Mouse (Mus musculus) T-cell, adult 66 days (primary cell): ENCODE measurements around the gene Hspg2. TPM values are rescaled to one million over a fixed set of nuclear protein-coding genes. Genes with fewer than 3 reads are reported as not detected.

Source experiments
- total RNA-seq, 2 experiments: library from RNA; stranded (reverse); gene quantifications; 3 replicates in 1 of 2; 4 replicates in 1 of 2; pipeline ENCODE4 v1.2.4; 2023

Hspg2 gene
- total RNA-seq, result under 1 TPM; 0.03 to 0.09 TPM

DNA sequence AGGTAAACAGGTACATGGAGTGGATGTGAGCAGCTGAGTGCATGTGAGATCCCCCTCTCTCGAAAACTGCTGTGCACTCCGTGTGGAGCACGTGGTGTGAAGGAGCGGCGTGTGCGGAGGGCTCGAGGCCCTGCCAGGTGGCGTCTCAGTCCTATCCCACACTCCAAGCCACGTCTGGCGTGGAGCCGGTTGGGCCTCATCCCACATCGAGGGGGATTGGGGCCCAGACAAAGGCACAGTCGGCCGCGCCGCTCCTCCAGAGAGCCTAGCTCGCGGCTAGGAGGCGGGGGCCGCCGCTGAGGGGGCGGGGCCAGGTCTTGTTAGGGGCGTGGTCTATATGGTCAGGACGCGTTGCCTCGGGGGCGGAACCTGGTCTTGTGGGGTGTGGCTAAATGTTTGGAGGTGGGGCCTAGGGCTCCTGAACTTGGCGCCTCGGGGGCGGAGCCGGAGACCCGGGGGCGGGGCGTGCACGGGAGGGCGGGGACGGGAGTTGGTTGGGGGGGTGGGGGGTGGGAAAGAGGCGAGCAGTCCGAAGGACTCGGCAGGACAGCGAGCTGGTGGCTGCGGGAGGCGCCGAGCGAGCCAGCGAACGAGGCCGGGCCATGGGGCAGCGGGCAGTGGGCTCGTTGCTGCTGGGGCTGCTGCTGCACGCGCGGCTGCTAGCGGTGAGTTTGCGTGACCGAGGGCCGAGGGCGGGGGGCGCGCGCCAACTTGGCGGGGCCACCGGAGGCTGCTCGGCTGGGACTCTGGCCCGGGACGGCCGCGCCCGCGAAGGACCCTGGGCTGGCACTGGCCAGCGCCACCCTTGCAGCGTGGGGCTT, at the start of gene Hspg2:
Gene Hspg2 (plus strand): TSS at position 510 of the 821 bp plus-strand sequence.

DNA sequence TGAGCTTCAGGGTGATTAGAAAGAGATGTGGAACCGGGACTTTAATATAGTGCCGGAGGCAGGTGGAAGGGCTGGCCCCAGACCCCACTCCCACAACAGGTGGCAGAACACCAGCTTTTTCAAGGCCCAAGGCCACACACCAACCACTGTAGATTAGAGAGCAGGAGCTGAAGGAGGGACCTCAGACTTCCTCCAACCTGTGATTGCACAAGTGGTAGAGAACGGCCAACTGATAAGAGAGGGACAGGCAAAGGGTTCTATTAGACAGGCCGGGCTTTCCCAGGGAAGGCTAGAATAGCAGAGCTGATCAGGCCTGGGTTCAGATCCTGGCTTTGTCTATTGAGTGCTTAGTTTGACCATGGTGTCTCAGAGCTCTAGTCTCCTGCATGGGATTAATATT, 38.1 kb upstream of the Hspg2 start, which contains the start of gene Cela3b:
Gene Cela3b (minus strand): TSS at position 39 of the 400 bp plus-strand sequence.

DNA sequence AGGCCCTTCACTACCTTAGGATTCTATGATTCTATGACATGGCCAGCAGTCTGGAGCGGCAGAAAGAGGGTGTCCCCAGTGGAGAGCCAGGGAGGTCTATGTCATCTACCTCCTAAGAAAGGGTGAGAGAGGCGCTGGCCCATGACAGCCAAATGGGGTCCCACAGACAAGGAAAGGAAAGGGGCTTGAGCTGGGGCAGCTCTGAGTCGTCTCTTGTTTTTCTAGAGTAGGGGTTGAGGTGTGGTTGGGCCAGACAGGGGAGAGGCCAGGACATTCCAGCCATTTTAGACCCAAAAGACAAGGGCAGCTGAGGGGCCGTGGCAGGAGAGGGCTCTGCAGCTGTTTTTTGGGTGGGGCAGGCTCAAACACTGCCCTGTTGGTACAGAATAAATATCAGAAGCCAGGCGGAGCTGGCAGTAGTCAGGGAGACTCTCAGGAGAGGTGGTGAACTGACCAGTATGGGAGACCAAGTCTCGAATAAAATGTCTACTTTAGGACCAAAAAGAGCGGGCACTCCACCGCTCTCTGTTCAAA, 15.3 kb upstream of the Hspg2 start, which contains the start of gene 1700013G24Rik:
Gene 1700013G24Rik (plus strand): TSS at position 51 of the 534 bp plus-strand sequence.

GRCm38 (mm10) chr4:137574469-137574868, 105.9 kb downstream of the Hspg2 start, which contains the start of gene Ldlrad2:
Gene Ldlrad2 (minus strand): TSS chr4:137574569.

GRCm38 (mm10) chr4:137593601-137594495, 125.3 kb downstream of the Hspg2 start, which contains the start of gene Usp48:
Gene Usp48 (plus strand): TSS chr4:137593755.

Other genes starting within 250 kb of the Hspg2 start
- gene Wnt4, start 191.3 kb upstream of the Hspg2 start, total RNA-seq, result under 1 TPM in 1 of 2 experiments, not detected in 1; 0.12 TPM
- gene Cdc42, start 111.0 kb upstream of the Hspg2 start, total RNA-seq, result 100 to 1,000 TPM; 392 to 410 TPM
- not detected for gene Cela3a, start 59.0 kb upstream of the Hspg2 start, total RNA-seq
- not detected for gene Cela3b, start 38.2 kb upstream of the Hspg2 start, total RNA-seq
- gene 1700013G24Rik, start 15.5 kb upstream of the Hspg2 start, total RNA-seq, result not detected
- gene Ldlrad2, start 105.8 kb downstream of the Hspg2 start, total RNA-seq, result not detected
- gene Usp48, start 125.0 kb downstream of the Hspg2 start, total RNA-seq, result 100 to 1,000 TPM; 249 to 266 TPM
- gene Rap1gap, start 196.0 kb downstream of the Hspg2 start, total RNA-seq, result 1 to 10 TPM in 1 of 2 experiments, under 1 TPM in 1; 0.82 to 1.3 TPM